Mouse (Mus musculus) urinary bladder, adult 18-20 months (tissue): Measurements from ENCODE around the gene Dnm3.

Source experiments
- DNase-seq, 2 experiments: peaks; one replicate each; pipeline ENCODE4 v3.0.0; 2022; ENCODE audit warnings: low spot score in 2 of 2, mixed read lengths in 2 of 2

Gene Dnm3

DNA sequence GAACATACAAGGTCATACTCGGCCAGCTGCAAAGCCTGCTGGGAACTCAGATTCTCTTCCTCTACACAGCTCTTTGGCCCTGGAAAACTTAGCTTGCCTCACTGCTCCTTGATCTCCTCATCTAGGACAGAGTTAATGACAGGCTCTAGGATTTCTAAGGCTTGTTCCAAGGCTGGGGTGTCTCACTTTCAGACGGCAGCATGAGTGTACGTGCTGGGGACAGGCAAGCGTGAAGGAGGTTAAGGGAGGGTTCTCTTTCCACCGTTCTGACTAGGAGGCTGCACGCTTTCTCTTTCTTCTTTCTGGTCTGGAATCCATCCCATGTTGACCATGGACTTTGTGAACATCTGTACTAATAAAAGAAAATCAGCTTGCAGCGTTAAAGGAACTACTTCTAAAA, 315.2 kb downstream of the Dnm3 start:
- no peak for DNase-seq

DNA sequence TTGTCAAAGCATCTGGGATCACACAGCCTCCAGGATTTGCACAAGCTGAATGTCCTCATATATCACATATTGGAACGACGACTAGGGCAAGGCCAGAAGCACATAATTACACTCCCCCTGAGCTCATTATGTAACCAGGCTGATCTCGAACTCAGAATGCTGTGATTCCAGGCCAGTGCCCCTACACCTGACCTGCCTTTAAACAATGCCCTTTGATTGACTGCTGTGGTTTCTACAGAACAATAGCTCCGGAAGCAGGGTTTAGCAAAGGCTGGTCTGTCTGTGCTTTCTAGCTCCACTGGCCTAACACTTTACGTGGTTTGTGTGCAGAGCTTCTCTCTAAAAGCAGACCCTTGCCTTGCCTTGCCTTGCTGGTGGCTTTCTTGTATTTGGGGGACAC, 315.6 kb downstream of the Dnm3 start:
- no peak for DNase-seq

DNA sequence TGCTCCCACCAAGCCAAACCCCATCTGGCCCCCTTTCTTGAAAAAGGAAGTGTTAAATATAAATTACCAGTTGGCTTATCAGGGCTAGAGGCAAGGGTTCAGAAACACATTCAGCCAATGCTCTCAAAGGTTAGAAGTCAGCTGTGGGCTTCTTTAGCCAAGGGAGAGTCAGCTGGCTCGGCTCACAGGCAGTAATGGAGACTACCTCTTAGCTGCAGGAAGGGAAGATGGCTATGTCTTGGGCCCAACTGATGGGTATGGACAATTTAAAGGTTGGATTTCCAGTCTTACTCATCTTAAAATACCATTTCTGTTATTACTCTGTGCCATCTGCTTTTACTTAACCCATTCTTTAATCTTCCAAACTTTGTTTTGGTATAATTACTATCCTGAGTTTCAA, 317.1 kb downstream of the Dnm3 start:
- DNase-seq, result no peak

DNA sequence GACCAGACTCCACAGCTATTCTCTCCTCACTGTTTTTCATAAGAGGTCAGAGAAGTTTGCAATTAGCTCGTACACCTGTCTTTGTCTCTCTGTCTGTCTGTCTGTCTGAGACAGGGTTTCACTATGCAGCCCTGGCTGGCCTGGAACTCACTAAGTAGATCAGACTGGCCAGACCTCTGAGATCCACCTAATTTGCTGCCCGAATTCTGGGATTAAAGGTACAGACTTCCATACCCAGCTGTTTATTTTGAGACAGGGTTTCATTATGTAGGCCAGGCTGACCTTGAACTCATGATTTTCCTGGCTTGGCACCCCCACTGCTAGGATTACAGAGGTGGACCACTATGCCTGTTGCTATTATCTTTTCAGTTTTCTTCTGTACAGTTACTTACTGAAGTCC, 319.3 kb downstream of the Dnm3 start:
- DNase-seq, result no peak

DNA sequence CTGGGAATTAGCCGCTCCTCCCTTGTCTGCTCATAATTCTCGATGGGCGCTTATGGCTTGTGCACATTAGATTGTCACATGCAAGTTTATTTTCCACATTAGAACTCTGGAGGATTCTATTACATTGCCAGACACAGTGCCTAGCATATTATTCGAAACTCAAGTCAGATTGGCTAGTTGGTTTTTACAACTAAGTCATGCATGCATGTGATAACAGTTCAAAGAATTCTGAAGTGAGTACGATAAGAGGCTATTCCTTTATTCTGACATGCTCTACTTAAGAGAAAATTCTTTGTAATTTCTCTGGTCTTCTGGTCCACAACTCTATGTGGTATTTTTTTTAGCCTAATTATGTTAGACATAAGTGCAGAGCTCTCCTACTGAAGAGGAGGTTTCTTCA, 320.2 kb downstream of the Dnm3 start:
- DNase-seq, result no peak

DNA sequence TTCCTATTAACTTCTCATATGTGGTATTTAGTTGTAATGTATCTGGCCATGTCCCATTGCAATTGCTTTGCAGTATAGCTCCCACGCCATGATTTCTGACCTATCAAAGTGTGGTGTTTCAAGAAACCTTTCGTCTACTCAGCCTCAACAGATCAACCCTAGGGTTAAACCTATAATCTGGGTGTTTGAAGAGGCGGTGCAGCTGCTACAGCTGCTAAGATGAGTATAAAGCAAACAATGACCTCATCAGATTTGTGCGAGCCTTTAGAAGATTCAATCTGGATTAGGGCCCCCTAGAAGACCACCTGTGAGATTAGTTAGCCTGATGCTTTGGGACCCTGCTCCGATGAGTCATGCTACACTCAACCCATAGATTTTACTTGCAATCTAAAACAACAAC, 321.0 kb downstream of the Dnm3 start:
- no peak for DNase-seq

DNA sequence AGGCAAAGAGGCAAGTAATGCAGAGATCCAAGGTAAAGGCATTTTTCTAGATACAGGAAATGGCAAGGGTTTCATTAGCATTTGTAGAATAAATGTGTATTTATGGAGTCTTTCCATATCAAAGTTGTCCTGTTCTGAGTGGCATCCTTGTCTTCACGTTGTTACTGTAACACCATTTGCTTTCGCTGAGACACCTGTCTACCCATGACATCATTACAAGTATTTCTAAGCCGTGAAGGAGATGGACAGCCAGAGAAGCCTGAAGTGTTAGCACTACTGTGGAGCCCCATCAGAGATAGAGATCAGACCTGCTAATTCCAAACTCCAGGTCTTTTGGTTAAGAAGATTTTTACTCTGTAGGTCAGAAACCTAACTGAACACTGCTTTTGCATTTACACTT, 322.3 kb downstream of the Dnm3 start:
- no peak for DNase-seq

DNA sequence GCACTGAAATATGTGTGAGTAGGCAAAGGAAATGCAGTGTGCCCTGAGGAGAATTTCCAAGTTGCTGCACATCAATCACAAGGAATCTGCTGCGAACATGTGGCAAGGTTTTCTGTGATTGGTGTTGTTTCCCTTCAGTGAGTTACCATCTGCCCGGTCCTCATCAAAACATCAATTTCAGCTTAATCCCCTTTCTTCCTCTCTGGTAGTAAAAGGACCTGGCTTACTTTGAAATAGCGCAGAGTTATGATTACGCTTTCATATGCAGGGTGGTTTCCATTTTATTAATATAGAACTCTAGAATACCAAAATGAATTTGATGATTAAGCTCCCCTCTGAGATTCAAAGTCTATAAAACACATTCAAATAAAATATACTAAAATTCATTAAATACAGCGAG, 324.7 kb downstream of the Dnm3 start:
- no peak for DNase-seq

DNA sequence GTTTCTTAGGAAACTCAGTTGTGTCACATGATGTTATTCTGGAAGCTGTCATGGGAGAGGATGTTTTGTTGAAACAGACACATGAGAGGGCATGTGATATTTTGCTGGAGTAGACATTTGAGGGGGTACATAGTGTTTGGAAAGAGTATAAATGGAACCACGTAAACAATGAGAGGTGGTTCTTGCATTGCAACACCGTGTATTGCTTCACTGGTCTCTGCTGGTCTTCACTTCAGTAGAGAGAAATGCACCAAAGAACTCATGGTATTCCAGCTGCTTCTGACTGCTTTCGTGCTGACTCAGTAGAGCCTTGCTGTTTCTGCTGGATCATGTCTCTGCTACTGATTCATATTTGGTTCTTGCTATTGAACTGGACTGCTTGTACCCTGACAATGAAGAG, 328.1 kb downstream of the Dnm3 start:
- DNase-seq, result no peak

DNA sequence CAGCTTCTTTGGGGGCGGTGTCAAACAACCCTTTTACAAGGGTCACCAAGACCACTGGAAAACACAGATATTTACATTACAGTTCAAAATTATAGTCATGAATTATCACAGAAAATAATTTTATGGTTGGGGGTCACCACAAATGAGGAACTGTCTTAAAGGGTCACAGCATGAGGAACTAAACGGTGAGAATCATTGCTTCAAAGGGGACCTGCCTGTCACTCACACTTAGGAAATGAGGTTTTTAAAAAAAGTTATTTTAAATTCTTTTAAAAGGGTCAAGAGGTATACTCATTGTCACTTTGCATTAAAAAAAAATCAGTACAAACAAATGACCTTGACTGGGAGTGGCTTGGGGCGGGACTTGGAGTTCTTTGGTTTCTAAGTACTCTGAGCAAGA, 330.3 kb downstream of the Dnm3 start:
- no peak for DNase-seq

DNA sequence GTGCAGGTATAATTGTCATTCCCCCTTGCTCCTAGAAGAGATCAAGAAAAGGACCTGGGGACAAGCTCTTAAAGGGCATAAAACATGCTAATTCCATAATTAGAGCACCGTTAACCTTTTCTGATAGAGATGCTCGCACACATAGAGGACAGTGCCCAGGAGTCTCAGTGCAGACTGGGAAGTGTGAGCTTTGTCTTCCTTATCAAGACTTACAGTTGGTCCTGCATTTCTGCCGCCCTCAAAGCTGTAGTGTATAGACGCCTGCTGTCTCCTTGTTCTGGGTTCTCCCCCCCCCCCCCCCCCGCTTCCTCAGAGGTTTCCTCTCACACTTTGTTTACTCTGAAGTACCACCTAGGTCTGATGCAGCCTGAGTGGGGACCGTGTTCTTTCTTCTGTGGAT, 332.1 kb downstream of the Dnm3 start:
- DNase-seq, result no peak

DNA sequence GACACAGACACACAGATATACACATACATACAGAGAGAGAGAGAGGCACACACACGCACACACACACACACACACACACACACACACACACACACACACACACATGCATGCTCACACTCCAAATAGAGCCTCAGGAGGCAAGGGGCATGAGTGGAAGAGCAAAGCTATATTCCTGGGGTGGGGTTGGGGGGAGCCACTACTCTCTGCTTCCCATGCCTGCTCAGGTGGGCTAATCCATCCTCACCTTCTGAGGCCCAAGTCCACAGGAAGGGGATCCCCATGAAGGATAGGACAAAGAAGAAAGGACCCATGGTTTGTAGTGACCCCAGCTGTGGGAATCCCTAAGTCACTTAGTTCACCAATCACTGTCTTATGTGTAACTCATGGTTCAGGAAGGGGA, 332.8 kb downstream of the Dnm3 start:
- no peak for DNase-seq

DNA sequence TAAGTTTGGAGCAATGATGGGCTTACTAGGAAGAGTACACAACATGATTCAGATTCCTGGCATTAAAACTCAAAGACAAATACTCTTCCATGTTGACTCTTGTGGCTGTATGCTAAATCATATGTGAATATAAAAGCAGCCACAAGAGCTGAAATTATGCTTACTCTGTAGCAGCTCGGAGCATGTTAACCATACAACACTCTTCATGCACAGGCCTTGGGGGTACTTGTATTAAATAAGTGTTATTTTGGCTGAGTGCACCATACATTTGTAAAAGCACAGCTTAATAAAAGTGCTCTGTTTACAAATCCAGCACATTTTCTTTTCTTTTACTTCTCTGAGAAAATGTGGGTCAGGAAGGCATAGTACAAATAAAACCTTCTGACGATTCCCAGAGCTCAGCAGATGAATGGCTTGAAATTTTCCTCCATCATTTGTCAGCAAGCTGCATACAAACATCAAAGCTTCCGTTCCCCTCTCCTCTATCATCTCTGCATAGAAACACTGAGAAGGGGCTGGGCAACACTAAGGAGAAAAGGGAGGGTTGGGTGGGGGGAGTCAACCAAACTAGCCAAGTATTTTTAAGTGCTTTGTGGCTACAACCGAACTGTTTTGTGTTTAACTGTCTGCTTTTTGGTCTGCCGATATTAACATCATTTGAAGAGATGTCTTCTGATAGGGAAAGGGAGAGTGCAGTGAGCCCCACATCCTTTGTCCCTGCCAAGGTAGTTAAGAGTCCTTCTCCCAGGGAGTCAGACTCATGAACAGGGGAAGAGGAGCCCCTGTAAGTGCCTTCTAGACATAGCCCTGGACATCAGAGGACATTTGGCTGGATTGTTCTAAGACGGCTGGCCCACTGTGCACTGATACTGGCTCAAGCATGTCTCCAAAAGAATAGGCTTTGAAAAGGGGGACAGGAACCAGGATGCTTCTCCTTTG, 333.6 kb downstream of the Dnm3 start:
- DNase-seq, result no peak

DNA sequence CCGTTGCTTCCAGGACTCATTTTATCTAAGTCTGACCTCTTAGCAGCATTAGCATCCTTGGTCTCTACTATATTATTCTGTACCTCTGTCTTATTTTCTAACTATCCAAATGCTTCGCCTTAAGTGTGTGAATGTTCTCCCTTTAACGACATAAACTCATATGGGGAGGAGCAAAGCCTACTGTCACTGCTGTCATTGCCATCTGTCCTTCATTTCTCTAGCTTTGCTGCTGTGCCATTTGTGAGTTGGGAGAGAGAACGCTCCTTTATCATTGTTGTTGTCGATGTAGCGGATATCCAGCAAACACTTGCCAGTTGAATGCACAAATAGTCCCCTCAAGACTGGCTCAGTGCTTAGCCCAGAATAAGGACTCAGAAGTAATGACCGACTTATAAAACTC, 335.5 kb downstream of the Dnm3 start:
- no peak for DNase-seq

DNA sequence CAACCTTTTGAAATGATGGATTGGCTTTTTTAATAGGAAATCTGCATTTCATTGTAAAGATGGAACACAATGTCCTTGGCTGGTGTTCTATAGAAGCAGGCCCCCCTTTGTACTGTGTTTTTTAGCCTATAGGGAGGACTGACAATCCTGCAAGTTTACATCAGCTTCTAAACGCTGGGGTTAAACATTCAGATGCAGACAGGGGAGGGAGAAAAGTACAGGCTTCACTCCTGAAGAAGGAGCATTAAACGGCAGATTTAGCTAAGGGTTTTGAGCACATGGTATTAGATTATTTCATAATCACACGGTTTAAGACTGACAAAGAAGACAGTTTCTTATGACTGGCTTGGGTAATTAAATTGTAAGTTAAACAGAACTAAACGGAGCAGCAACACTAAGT, 341.5 kb downstream of the Dnm3 start:
- no peak for DNase-seq

DNA sequence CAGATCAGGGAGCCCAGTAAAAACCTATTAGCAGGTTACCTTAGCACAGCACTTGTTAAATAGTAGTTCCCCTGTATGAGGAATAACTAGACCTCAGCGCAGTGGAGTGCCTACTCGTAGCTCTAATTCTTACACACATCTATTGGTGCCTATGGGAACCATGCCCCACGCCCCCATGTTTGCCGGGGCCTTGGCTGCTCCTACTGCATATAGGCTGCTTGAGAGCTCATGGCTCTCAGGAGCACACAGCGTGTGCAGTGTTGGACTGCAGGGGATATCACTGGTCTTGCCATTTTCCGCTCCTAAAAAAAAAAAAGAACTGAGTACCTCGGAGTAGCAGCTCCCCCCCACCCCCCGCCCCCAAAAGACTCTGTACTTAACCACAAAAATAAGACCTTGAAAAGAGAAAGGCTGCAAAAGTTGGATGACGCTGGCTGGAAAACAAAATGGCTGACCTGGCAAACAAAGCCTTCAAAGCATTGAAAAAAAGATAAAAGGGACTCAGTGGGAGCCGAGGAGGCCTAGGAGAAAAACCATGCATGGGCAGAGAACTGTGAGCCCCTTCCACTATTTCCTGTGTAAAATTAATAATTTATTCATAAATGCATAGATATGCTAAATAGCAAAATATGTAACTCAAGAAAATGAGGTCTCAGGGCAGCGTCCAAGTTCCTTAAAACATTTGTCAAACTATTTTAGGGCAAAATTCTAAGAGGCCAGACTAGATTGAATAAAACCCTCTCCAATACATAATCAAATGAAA, 342.2 kb downstream of the Dnm3 start:
- no peak for DNase-seq

DNA sequence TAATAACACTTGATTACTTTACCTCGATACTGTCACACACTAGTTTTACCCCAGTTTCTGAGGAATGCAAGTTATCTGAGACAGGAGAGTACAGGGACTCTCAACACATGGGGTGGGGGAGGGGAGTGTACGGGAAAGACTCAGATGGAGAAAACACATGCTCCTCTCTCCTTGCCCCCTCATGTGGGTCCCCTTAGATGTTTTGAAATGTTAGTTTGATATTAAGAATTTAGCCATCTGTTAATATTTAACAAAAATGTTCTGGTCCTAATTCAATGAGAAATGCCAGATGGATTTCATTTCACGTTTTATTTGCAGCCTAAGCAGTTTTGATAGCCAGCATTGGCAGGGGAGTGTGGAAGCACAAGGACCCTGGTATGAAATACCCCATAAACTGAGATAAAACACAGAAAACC, 343.2 kb downstream of the Dnm3 start:
- no peak for DNase-seq

DNA sequence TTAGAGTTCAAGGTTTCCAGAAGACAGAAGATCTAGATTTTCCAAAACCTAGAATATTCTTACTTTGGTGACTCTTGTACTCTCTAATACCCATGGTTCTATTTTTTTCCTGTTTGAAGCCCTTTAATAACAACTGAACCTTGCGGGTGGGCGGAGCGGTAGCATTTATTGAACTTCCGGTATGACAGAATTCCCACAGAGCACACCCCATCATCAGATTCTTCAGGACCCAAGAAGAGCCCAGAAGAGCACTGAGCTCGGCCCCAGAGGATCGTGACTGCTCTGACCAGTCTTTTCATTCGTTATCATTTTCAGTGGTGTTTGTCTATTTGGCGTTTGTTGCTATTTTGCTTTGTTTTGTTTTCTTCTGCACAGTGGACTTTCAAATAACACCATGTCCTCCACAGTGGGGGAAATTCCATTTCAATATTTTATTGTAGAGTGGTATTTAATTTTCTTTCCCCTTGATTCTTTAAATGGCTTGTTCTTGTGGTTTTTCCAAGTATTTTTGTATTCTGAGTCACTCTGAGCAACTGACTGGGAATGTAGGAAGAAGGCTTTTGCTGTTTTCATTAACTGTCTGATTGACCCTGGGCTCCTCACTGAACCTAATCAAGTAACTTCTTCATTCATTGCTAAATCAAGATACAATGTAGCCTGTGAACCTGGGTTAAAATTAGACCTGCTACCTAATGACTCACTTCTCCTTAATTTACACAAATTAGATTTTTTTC, 344.8 kb downstream of the Dnm3 start:
- no peak for DNase-seq

DNA sequence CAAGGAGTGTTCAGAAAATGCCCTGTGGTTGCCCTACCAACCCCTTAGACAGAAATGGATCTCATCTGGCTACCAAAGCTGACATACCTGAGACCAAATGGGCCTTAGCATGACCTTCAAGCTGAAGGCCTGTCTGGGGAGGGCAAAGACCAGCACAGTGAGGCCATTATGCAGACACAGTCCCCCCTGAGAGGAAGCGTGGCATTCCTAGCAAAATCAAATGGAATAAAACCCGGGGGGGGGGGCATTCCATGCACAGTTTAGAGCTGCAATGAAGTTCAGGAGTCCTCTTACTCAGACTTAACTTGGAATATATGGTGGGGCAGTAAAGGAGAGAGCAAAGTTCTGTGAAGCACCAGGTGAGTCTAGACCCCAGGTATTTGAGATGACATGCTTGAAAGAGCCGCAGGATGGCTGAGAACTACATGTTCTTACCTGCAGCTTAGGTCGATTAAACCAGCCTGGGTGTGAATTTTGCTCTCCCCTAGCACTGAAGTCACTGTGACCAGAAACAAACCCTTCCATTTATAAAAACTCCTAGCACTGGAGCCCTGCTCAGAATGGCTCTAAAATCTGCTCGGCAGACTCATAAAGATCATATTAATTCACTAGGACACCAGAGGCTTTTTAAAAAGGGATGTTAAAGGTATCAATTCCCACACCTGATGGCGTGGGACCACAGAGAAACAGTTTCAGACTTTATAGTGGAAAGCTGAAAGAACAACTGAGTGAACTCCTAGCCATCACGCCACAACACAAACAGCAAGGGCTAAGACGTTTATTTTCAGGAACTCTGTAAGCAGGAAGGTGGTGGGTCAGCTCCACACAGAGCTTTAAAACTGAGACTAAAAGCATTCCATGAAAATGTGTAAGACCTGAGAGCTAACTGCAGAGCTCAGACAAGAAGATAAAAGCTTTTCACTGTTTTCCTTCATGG, 350.7 kb downstream of the Dnm3 start:
- no peak for DNase-seq

DNA sequence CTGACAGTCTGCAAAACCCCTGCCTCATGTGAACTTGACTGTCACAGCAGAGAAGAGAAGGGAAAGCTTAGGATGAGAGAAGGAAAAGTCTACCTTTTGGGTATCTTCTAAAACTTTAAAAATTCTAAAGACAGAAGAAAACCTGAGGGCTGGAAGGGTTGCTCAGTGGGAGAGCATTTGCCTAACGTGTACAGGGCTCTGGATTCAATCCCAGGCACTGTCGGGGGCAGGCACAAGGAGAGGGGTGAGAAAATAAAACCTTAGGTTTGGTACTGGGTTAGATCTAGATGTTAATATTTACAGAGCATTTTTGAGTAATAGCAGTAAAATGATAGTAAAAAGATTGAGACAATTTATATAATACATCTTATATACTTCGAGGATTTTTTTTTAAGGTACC, 353.4 kb downstream of the Dnm3 start:
- no peak for DNase-seq

DNA sequence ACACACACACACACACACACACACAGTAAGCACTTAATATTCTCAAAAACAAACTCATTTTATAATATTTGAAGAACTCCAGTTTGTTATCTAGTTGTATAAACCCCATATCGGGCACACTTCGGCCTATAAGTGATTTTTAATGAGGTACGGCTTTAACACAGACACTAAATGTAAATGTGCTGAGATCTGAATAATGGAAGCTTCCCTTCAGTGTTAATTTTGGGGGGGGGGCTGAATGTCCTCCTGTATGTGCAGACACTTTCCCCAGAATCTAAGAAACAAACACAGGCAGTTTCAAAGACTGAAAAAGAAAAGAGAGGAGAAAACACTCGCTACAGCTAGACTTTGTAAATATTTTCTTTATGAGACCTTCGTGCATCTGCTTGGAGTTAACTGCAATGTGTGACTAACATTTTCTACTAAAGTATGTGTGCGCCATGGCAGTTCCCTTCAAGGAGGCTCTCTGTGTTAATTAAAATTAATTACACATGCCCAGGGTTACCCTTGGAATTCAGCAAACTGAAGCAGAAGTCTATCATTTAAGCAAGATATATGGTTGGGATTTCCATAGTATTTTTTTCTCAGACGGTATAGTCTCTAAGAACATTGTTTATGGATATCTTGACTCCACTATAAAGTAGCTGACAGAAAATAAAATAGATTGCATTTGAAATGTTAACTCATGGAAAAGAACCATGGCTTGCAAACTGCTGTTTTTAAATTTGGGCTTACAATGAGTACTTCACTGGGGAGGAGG, 356.2 kb downstream of the Dnm3 start:
- no peak for DNase-seq
